Mouse (Mus musculus): ENCODE measurements at regions not wholly inside any gene's neighbourhood (a gene's known extent, or its start where the extent isn't known, plus 50 kb on each side); places are given as distances from the start of the nearest gene placed in this dataset.

- no peak for DNase-seq (ENCODE audit: low read depth, low spot score)
Measured at GRCm38 (mm10) chr4:47870010-47870637, 174.8 kb upstream of the Nr4a3 start.

DNA sequence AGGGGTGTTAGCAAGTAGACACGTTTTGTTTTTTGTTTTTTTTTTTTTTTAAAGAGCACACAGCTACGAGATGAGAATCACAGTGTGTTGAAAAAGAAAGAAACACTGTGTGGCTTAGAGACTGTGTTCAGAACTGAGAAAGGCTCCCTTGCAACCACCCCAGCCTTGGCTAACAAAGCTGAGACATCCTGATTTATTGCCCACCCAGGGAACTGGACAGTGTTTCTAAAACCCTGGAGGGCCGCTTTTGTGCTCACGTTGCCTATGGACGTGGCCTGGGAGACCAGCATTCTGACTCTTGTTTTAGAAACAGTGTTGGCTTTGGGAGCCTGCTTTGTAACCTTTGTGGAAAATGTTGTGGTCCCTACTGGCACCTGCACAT is 174.3 kb upstream of the Nr4a3 start:
- DNase-seq (ENCODE audit: low read depth, low spot score), result no peak

DNA sequence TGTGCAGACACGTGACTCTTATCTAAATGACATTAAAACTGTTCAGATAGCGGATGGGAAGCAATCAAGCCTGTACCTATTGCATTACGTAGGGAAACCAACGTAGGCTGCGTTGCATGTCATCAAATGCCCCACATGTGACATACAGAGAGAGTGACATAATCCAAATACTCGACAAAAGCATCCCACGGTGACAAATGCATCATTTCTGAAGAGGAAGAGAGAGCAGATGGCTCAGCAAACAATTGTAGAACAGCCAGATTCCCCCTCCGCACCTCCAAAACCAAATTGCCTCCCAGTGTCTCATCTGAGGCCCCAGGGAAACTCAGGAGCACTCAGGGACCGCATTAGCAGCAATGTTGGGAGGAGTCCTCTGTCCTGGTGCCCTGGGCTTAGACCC is 163.4 kb upstream of the Nr4a3 start:
- DNase-seq (ENCODE audit: low read depth, low spot score), result no peak

DNA sequence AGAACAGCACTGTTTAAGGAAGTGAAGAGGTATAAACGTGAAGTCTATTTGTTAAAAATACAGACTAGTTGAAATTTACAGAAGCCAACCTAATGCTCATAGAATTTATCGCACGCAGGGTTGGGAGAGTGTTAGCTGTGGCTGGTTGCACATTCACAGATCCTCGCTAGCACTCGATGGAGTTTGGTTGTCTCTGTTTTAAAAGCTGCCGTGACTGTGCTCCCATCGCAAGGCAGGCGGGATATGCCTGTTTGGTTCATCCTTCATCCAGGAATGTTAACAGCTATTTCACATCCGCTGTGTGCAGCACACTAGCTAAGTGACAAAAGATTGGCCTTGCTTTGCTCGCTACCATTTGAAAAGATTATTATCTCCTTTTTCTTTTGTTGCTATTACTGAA is 162.9 kb upstream of the Nr4a3 start:
- DNase-seq (ENCODE audit: low read depth, low spot score), result no peak

- no peak for DNase-seq (ENCODE audit: low read depth, low spot score)
Measured at GRCm38 (mm10) chr4:47899579-47899978, 145.4 kb upstream of the Nr4a3 start.

GRCm38 (mm10) chr4:47902749-47903148 is 142.2 kb upstream of the Nr4a3 start:
- no peak for DNase-seq (ENCODE audit: low read depth, low spot score)

DNA sequence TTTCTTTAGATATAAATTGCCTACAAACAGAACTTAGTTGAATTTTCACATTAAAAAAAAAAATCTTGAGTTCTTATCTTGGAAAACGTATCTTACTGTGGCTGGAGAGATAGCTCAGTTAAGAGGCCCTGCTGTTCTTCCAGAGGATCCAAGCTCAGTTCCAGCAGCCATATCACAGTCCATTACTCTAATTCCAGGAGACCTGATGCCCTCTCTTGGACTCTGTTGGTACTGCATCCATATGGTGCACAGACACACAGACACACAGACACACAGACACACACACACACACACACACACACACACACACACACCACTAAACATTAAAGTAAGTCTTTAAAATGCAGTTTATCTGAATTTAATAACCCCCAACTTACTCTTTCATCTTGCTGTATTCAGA is 132.7 kb upstream of the Nr4a3 start:
- peak; percentile 68 for DNase-seq (ENCODE audit: low read depth, low spot score)

DNA sequence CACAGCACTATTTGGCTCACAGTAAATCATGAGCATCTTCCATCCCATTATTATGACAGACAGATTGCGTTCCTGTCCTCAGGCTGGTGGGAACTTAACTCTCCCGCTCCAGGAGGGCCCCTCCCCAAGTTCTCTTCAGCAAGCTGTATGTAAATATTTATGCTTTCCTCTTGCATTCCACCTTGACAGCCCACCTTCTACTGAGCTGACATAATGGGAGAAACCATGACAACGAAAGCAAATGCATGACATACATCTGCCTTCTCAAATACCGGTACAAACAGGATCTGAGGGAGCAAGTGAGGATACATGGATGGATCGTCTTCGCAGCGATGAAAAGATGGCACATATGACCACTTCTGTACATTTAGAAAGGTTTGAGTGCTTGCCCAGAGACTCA is 125.4 kb upstream of the Nr4a3 start:
- no peak for DNase-seq (ENCODE audit: low read depth, low spot score)

DNA sequence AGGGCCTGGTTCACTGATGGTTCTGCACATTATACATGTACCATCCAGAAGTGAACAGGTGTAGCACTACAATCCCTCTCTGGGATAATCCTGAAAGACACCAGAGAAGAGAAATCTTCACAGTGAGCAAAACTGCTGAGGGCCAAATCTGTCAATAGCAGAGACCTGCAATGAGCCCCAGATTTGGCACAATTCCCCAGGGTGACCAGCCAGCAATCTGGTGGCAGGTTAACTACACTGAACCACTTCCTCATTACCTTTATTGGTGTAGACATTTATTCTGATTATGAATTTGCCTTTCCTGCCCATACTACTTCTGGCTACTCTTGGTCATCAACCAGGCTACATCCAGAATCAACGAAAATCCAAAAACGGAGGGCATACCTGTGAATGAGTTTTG is 113.5 kb upstream of the Nr4a3 start:
- DNase-seq (ENCODE audit: low read depth, low spot score), result no peak

GRCm38 (mm10) chr4:47933526-47933925 is 111.4 kb upstream of the Nr4a3 start:
- no peak for DNase-seq (ENCODE audit: low read depth, low spot score)

- no peak for DNase-seq (ENCODE audit: low read depth, low spot score)
Measured at GRCm38 (mm10) chr4:47935547-47935946, 109.4 kb upstream of the Nr4a3 start.

DNA sequence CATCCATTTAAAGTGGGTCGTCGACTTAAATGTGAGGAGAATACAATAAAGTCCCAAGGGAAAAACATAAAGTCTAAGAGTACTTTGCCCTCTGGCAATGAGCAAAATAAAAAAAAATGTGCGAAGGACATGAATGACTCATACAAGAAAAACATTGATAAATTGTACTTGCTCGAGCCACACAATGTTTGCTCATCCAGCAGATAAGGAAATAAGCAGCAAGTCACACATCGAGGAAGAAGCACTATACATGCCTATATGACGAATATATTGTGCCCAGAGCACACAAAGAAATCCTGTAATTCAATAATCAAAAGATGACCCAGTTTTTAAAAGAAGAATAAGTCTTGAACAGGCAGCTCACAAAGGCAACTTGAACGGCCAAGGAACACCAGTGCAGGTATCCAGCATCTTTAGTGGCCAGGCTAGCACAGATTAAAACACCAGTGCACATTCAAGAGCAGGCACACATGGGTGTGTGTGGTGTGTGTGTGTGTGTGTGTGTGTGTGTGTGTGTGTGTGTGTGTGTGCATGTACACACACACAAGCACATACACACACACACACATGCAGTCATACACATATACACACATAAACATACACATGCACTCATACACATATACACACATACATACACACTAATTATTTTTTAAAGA is 108.4 kb upstream of the Nr4a3 start:
- no peak for DNase-seq (ENCODE audit: low read depth, low spot score)

DNA sequence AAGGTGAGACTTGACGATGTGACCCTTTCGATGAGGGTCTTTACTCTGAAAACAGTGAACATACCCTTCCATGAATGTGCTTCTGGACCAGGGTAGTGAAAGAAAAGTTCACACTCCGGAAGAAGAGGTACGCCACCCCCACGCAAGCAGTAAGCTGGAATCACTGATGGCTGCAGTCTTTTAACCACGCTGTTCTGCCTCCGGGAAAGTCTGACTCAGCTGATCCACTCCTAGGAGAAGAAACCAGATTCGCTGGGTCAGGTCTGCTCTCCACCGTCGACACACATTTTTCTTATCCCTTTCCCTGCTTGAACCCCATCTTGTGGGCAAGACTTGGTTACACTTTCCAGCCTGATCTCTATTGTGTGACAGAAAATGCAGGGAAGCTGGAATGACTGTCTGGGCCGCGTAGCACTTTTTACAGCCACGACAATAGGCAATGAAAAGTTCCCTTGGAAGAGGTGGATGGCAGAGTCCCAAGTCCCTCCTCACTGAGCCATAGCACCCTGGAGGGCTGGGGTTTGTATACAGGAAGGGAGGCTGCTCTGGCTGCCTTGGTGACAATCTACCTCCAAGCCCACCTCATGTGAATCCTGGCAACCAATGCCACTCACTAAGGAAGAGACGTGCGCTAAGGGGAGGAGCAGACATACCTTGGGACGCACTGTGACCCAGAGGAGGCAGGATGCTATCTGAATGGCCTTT is 96.9 kb upstream of the Nr4a3 start:
- DNase-seq (ENCODE audit: low read depth, low spot score), result no peak

DNA sequence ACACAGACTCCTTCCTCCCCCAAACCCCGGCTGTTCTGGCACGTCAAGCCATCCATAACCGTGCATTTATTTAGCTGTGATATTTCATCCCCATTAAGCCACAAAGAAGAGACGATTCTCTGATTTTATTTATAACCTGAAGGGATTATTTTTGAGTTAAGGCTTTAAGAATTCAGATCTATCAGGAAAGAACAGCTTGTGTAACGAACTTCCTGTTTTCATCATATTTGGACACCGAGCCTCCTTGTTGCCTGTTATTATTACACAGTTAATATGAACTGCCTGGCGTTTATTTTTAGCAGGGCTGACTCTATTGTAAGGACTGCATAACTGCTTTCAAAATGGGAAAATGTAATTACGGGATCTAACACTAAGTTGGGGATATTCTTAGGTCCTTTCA is 96.2 kb upstream of the Nr4a3 start:
- DNase-seq (ENCODE audit: low read depth, low spot score), result no peak

GRCm38 (mm10) chr4:47954576-47955305 is 90.2 kb upstream of the Nr4a3 start:
- no peak for DNase-seq (ENCODE audit: low read depth, low spot score)

DNA sequence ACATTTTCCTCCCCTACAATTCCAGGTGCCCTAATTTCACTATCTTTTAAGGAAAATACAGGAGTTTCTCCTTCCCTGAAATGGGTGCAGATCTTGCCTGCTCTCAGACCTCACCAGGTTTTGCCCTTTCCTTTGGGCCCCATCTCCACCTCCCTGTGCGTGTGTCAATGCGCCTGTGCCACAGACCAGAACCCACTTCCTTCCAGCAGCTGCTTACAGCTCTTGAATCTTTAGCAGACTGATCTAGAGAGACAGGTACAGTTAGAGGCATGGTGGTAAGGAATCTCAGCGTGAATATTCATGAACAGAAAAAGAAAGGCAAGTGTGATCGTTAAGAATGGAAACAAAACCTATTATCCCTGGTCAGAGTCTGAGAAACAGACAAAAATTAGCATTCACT is 80.3 kb upstream of the Nr4a3 start:
- DNase-seq (ENCODE audit: low read depth, low spot score), result no peak

- DNase-seq (ENCODE audit: low read depth, low spot score), result no peak
Measured at GRCm38 (mm10) chr4:47971861-47972260, 73.1 kb upstream of the Nr4a3 start.

DNA sequence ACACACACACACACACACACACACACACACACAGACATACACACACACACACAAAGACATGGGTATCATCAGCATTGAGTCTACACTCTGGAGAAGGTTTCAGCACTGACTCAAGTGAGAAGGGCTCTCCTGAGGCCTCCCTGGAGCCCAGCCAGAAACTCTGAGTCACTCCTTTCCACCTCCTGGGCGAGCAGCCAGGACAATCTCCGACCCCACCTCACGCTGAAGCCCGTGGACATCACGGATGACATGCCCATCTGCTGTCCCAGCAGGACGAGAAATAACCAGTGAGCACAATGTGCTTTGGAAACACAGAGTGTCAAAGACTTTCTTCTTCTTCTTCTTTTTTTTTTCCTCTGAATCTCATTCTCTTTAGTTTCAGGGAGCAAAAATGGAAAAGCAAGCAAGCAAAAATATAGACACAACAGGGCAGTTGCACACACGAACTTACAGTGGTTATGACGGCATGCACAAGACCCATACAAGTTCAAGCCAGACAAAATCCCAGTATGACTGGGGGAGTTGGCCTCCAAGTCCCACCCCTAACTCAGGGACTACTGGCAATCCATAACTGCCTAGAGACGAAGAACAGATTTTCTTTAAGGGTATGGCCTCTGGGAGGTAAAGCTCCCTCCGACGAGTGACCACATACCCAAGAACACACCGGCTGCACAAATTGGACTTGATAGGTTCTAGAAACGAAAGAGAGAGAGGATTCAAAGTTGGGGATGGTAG is 65.2 kb upstream of the Nr4a3 start:
- no peak for DNase-seq (ENCODE audit: low read depth, low spot score)
